In genomic region chr14:52244041-52244689, GRCm38 (mm10) we compare ENCODE assay signal across 8 mouse cellular contexts. TPM values are rescaled to one million over a fixed set of nuclear protein-coding genes. Genes with fewer than 3 reads are reported as not detected.
DNase-seq lines count a peak whose midpoint lies in the region; ATAC-seq and TF ChIP-seq lines count a peak whose summit lies in the region.

No protein-coding gene starts in this region.

- H3K9ac ChIP-seq in kidney, embryonic 14.5 days (ENCODE audit: low read depth, low read length) = peak overlapping the region; percentile 74
- peak overlapping the region; percentile 52 for H3K9ac ChIP-seq in limb, embryonic 15.5 days

- peak; percentile 99 for DNase-seq in A20 (ENCODE audit: low read depth, low spot score)
- DNase-seq in heart, adult 9 months (ENCODE audit: low spot score in 2 of 2) = peak; percentile 98 to 99
- DNase-seq in monocyte, adult 2 months (ENCODE audit: low read depth in 1 of 2, low spot score in 2 of 2) = peak; percentile 95 to 98
- DNase-seq in spleen, postnatal 36 days (ENCODE audit: low spot score in 2 of 2) = peak; percentile 99 to 100

- H3K27me3 ChIP-seq in kidney, embryonic 14.5 days (ENCODE audit: control insufficient read depth, insufficient read depth, low read length) = no peaks in the 10 kb centered on the region
- no peaks in the 10 kb centered on the region for H3K27me3 ChIP-seq in limb, embryonic 15.5 days

- H3K4me1 ChIP-seq in bone marrow macrophage, adult 2 months (ENCODE audit: control insufficient read depth, insufficient read depth, low read length) = peaks cover 5% of the 10 kb centered on the region
- H3K4me1 ChIP-seq in embryonic fibroblast, embryonic 13.5 days (ENCODE audit: control insufficient read depth, insufficient read depth, low read length) = peaks cover 3% of the 10 kb centered on the region; the same call in 1 of the 2 replicates
- H3K4me1 ChIP-seq in kidney, embryonic 14.5 days (ENCODE audit: control insufficient read depth, insufficient read depth, low read length) = peaks cover 14% of the 10 kb centered on the region; the same call in 1 of the 2 replicates
- peaks cover 13% of the 10 kb centered on the region; the same call in 1 of the 2 replicates for H3K4me1 ChIP-seq in limb, embryonic 15.5 days

- ATAC-seq in kidney, embryonic 14.5 days (ENCODE audit: low FRiP score, low TSS enrichment) = peak; percentile 99
- ATAC-seq in limb, embryonic 15.5 days (ENCODE audit: insufficient number of reproducible peaks, low FRiP score, low TSS enrichment, low read depth) = peak; percentile 97

- no peak for TF ChIP-seq CTCF in bone marrow macrophage, adult 2 months (IDR thresholded peaks at IDR 0.05; ENCODE audit: low read depth, low read length)
- no peak for TF ChIP-seq CTCF in embryonic fibroblast, embryonic 13.5 days (IDR thresholded peaks at IDR 0.05; ENCODE audit: borderline replicate concordance, insufficient read depth, low read length)

- H3K27ac ChIP-seq in bone marrow macrophage, adult 2 months (ENCODE audit: insufficient read depth, low read depth, low read length) = no peak overlapping the region
- no peak overlapping the region for H3K27ac ChIP-seq in embryonic fibroblast, embryonic 13.5 days (ENCODE audit: insufficient read depth, low read length)
- H3K27ac ChIP-seq in kidney, embryonic 14.5 days (ENCODE audit: low read depth, low read length) = peak overlapping the region; percentile 79
- H3K27ac ChIP-seq in limb, embryonic 15.5 days = peak overlapping the region; percentile 84

- peak overlapping the region; percentile 69 for H3K4me3 ChIP-seq in bone marrow macrophage, adult 2 months (ENCODE audit: insufficient read depth, low read length)
- H3K4me3 ChIP-seq in embryonic fibroblast, embryonic 13.5 days (ENCODE audit: insufficient read depth, low read length) = peak overlapping the region; percentile 75
- peak overlapping the region; percentile 88 for H3K4me3 ChIP-seq in kidney, embryonic 14.5 days (ENCODE audit: low read length)
- peak overlapping the region; percentile 67 for H3K4me3 ChIP-seq in limb, embryonic 15.5 days

- no peak for TF ChIP-seq POLR2A in bone marrow macrophage, adult 2 months (IDR thresholded peaks at IDR 0.05; ENCODE audit: borderline replicate concordance, low read depth, low read length)
- peak; percentile 70 for TF ChIP-seq POLR2A in embryonic fibroblast, embryonic 13.5 days (IDR thresholded peaks at IDR 0.05; ENCODE audit: low read depth, low read length)

- peak overlapping the region; percentile 82 for H3K4me2 ChIP-seq in kidney, embryonic 14.5 days (replicated peaks; ENCODE audit: low read depth, low read length)
- peak overlapping the region; percentile 77 for H3K4me2 ChIP-seq in limb, embryonic 15.5 days

- H3K9me3 ChIP-seq in kidney, embryonic 14.5 days (ENCODE audit: control insufficient read depth, low read length) = no peaks in the 10 kb centered on the region
- H3K9me3 ChIP-seq in limb, embryonic 15.5 days = no peaks in the 10 kb centered on the region

- under 1% methylated on average over 32 of the region's 32 CpGs for WGBS in kidney, embryonic 14.5 days
- 2% methylated on average over 32 of the region's 32 CpGs for WGBS in limb, embryonic 15.5 days

- H3K36me3 ChIP-seq in kidney, embryonic 14.5 days (ENCODE audit: control insufficient read depth, insufficient read depth, low read length) = no peaks in the 10 kb centered on the region; the same call in 1 of the 2 replicates
- no peaks in the 10 kb centered on the region for H3K36me3 ChIP-seq in limb, embryonic 15.5 days

RNA-seq across cellular contexts. Expression of gene Chd8, which starts 13.4 kb away (rescaled TPM):
- polyA plus RNA-seq in bone marrow macrophage, adult 2 months (2012; ENCODE audit: insufficient read depth, insufficient read length, missing spikeins) = 82.6 and 83.6 TPM in 2 replicates
- 141 and 146 TPM in 2 replicates for polyA plus RNA-seq in embryonic fibroblast, embryonic 13.5 days (2011; ENCODE audit: insufficient read length, low read depth, missing spikeins)
- 48.6 and 57.1 TPM in 2 replicates for polyA plus RNA-seq in kidney, embryonic 14.5 days (2014; fragmentation: Nextera tagmentation; extraction: Ambion mirVana)
- 27.5 and 31.9 TPM in 2 replicates for polyA plus RNA-seq in limb, embryonic 15.5 days (2015; fragmentation: Nextera tagmentation; extraction: Ambion mirVana)

RNA-seq across cellular contexts. Expression of gene Tox4, which starts 34.8 kb away (rescaled TPM):
- 39.0 and 39.2 TPM in 2 replicates for polyA plus RNA-seq in bone marrow macrophage, adult 2 months (2012; ENCODE audit: insufficient read depth, insufficient read length, missing spikeins)
- 38.2 and 44.0 TPM in 2 replicates for polyA plus RNA-seq in embryonic fibroblast, embryonic 13.5 days (2011; ENCODE audit: insufficient read length, low read depth, missing spikeins)
- 34.9 and 54.7 TPM in 2 replicates for polyA plus RNA-seq in kidney, embryonic 14.5 days (2014; fragmentation: Nextera tagmentation; extraction: Ambion mirVana)
- polyA plus RNA-seq in limb, embryonic 15.5 days (2015; fragmentation: Nextera tagmentation; extraction: Ambion mirVana) = 41.8 and 45.8 TPM in 2 replicates

RNA-seq across cellular contexts. Expression of gene Rab2b, which starts 35.2 kb away (rescaled TPM):
- 17.6 and 20.0 TPM in 2 replicates for polyA plus RNA-seq in bone marrow macrophage, adult 2 months (2012; ENCODE audit: insufficient read depth, insufficient read length, missing spikeins)
- 31.1 and 45.6 TPM in 2 replicates for polyA plus RNA-seq in embryonic fibroblast, embryonic 13.5 days (2011; ENCODE audit: insufficient read length, low read depth, missing spikeins)
- polyA plus RNA-seq in kidney, embryonic 14.5 days (2014; fragmentation: Nextera tagmentation; extraction: Ambion mirVana) = 20.6 and 22.6 TPM in 2 replicates
- 24.0 and 25.0 TPM in 2 replicates for polyA plus RNA-seq in limb, embryonic 15.5 days (2015; fragmentation: Nextera tagmentation; extraction: Ambion mirVana)

RNA-seq across cellular contexts. Expression of gene Supt16, which starts 46.9 kb away (rescaled TPM):
- 52.0 and 52.9 TPM in 2 replicates for polyA plus RNA-seq in bone marrow macrophage, adult 2 months (2012; ENCODE audit: insufficient read depth, insufficient read length, missing spikeins)
- polyA plus RNA-seq in embryonic fibroblast, embryonic 13.5 days (2011; ENCODE audit: insufficient read length, low read depth, missing spikeins) = 83.0 and 88.6 TPM in 2 replicates
- polyA plus RNA-seq in kidney, embryonic 14.5 days (2014; fragmentation: Nextera tagmentation; extraction: Ambion mirVana) = 55.1 and 111 TPM in 2 replicates
- polyA plus RNA-seq in limb, embryonic 15.5 days (2015; fragmentation: Nextera tagmentation; extraction: Ambion mirVana) = 47.4 and 51.4 TPM in 2 replicates

Comparison
In these comparisons a context has a peak if more than half of its experiments do, and no peak if none do; other contexts are left out.
1. H3K27ac ChIP-seq: peak in kidney, embryonic 14.5 days (single experiment) and limb, embryonic 15.5 days (single experiment); none in bone marrow macrophage, adult 2 months (single experiment) and embryonic fibroblast, embryonic 13.5 days (single experiment).
2. Peak in every context shown above with its lines, with median percentiles within 50 percentile points of each other: DNase-seq and H3K4me3 ChIP-seq.